Mouse (Mus musculus): ENCODE measurements around the gene Pde10a. TPM values are rescaled to one million over a fixed set of nuclear protein-coding genes. Genes with fewer than 3 reads are reported as not detected.

The Pde10a gene
- total and polyA plus RNA-seq, 3 experiments, result 0.04 to 0.41 (median 0.21) TPM

DNA sequence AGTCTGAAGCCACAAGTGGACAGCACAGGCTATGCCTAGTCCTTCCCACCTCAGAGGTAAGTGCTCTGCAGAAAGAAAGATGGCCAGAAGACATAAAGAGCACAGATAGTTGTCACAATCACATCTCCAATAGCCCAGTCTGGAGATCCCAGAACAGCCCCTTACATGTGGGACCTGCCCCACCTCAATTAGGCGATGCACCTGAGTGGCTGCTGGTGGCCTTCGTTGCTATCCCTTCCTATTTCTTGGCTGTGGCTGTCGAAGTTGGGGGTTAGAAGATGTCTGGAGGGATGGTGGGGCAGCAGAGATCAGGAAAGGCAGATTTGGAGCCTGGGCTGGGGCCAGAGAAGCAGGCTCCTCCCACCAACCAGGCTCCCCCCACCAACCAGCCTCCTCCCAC, 111.1 kb downstream of the Pde10a start:
- Histone ChIP-seq H3K27me3 (replicated peaks) (no peaks in the 10 kb centered on the region), H3K4me1 (ENCODE audit: control insufficient read depth in 1 of 2, insufficient read depth in 2 of 2) (peaks cover 3 to 17% of the 10 kb centered on the region in 2 experiments; a peak in 3 of 4 replicates), H3K36me3 (replicated peaks in 1 of 2; ENCODE audit: control insufficient read depth in 1 of 2, insufficient read depth in 1 of 2, low read length in 1 of 2) (no peaks in the 10 kb centered on the region), H3K9ac (ENCODE audit: insufficient read depth, low read depth) (no peak overlapping the region), H3K79me2 (replicated peaks; ENCODE audit: control insufficient read depth, extremely low read depth, insufficient read depth, poor library complexity, severe bottlenecking) (no peaks in the 10 kb centered on the region), H3K9me3 (replicated peaks; ENCODE audit: low read length) (no peaks in the 10 kb centered on the region), H3K4me3 (replicated peaks in 1 of 3; ENCODE audit: low read depth in 2 of 3, low read length in 2 of 3, poor library complexity in 1 of 3) (no peak overlapping the region), H3K27ac (ENCODE audit: insufficient read depth, low read depth) (no peak overlapping the region), H3K4me2 (ENCODE audit: insufficient read depth, low read depth, poor library complexity, severe bottlenecking) (no peak overlapping the region)
- in situ Hi-C loops (cut with MboI; ENCODE audit: low pct_ligation_motif_present, low pct_unique_long_range_greater_than_20kb, low sequenced_read_pairs), result loop anchor here (25.0 kb wide), 1 partner anchor 101 kb away; no protein-coding TSS in a partner anchor
- DNase-seq (ENCODE audit: extremely low read depth), result no peak
- dilution Hi-C loops (cut with MboI; ENCODE audit: extremely low pct_ligation_motif_present, extremely low pct_unique_long_range_greater_than_20kb, low sequenced_read_pairs), result no loop called here
- no peak for TF ChIP-seq POLR2AphosphoS2 (IDR thresholded peaks at IDR 0.05; ENCODE audit: low read depth, low read length)
- no peak for TF ChIP-seq ETS1 (conservative IDR thresholded peaks at IDR 0.05; ENCODE audit: low read depth, low read length)
- TF ChIP-seq ZKSCAN1 (IDR thresholded peaks at IDR 0.05; ENCODE audit: borderline replicate concordance, low read depth, low read length), result no peak
- no peak for TF ChIP-seq CHD1 (IDR thresholded peaks at IDR 0.05; ENCODE audit: low read depth, low read length)
- no peak for TF ChIP-seq GABPA (IDR thresholded peaks at IDR 0.05; ENCODE audit: insufficient replicate concordance, low read depth, low read length)
- TF ChIP-seq ZNF384 (IDR thresholded peaks at IDR 0.05; ENCODE audit: low read depth, low read length), result no peak
- no peak for TF ChIP-seq MAFK (IDR thresholded peaks at IDR 0.05; ENCODE audit: insufficient replicate concordance, low read length)
- no peak for TF ChIP-seq CTCF (conservative IDR thresholded peaks at IDR 0.05 in 1 of 2, IDR thresholded peaks at IDR 0.05 in 1 of 2; ENCODE audit: low read depth in 2 of 2, low read length in 2 of 2)
- TF ChIP-seq EP300 (IDR thresholded peaks at IDR 0.05; ENCODE audit: low read length), result no peak

DNA sequence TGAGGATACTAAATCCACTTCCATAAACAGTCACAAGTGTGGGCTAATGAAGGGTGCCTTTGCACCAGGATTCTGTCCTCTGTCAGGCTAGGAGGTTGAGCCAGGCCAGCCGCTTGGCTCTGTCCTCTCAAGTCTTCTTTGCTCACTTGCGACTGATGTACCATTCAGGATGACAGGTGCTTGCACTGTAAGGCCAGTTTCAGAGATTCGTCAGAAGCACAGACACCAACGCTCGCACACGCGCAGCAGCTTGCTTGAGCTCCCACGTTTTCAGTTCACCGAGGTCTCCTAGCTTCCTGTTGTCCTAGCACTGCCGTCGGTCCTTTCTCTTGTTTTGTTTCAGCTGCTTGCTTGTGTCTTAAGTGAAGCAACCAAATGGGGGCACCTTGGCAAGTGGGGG, 111.5 kb downstream of the Pde10a start:
- Histone ChIP-seq H3K4me2 (ENCODE audit: insufficient read depth, low read depth, poor library complexity, severe bottlenecking) (no peak overlapping the region), H3K9me3 (replicated peaks; ENCODE audit: low read length) (no peaks in the 10 kb centered on the region), H3K4me3 (replicated peaks in 1 of 3; ENCODE audit: low read depth in 2 of 3, low read length in 2 of 3, poor library complexity in 1 of 3) (no peak overlapping the region), H3K4me1 (ENCODE audit: control insufficient read depth in 1 of 2, insufficient read depth in 2 of 2) (peaks cover 3 to 22% of the 10 kb centered on the region in 2 experiments; a peak in 3 of 4 replicates), H3K27ac (ENCODE audit: insufficient read depth, low read depth) (no peak overlapping the region), H3K36me3 (replicated peaks in 1 of 2; ENCODE audit: control insufficient read depth in 1 of 2, insufficient read depth in 1 of 2, low read length in 1 of 2) (no peaks in the 10 kb centered on the region), H3K79me2 (replicated peaks; ENCODE audit: control insufficient read depth, extremely low read depth, insufficient read depth, poor library complexity, severe bottlenecking) (no peaks in the 10 kb centered on the region), H3K27me3 (replicated peaks) (no peaks in the 10 kb centered on the region), H3K9ac (ENCODE audit: insufficient read depth, low read depth) (no peak overlapping the region)
- DNase-seq (ENCODE audit: extremely low read depth), result no peak
- in situ Hi-C loops (cut with MboI; ENCODE audit: low pct_ligation_motif_present, low pct_unique_long_range_greater_than_20kb, low sequenced_read_pairs), result loop anchor here (25.0 kb wide), 1 partner anchor 101 kb away; no protein-coding TSS in a partner anchor
- no peak for TF ChIP-seq MXI1 (IDR thresholded peaks at IDR 0.05; ENCODE audit: low read depth, low read length)
- no peak for TF ChIP-seq HCFC1 (IDR thresholded peaks at IDR 0.05; ENCODE audit: low read depth, low read length)
- no peak for TF ChIP-seq MAX (IDR thresholded peaks at IDR 0.05; ENCODE audit: low read length)
- TF ChIP-seq MAFK (IDR thresholded peaks at IDR 0.05; ENCODE audit: insufficient replicate concordance, low read length), result no peak
- no peak for TF ChIP-seq POLR2A (IDR thresholded peaks at IDR 0.05; ENCODE audit: low read depth, low read length)
- TF ChIP-seq RAD21 (IDR thresholded peaks at IDR 0.05; ENCODE audit: low read depth, low read length), result no peak
- TF ChIP-seq USF1 (IDR thresholded peaks at IDR 0.05; ENCODE audit: low read depth, low read length), result no peak
- no peak for TF ChIP-seq NELFE (IDR thresholded peaks at IDR 0.05; ENCODE audit: low read depth, low read length)
- no peak for TF ChIP-seq NRF1 (IDR thresholded peaks at IDR 0.05; ENCODE audit: low read depth, low read length)
- no peak for TF ChIP-seq CHD1 (IDR thresholded peaks at IDR 0.05; ENCODE audit: low read depth, low read length)
- no peak for TF ChIP-seq SMC3 (IDR thresholded peaks at IDR 0.05; ENCODE audit: low read depth, low read length)
- no peak for TF ChIP-seq UBTF (IDR thresholded peaks at IDR 0.05; ENCODE audit: low read depth, low read length)
- no peak for TF ChIP-seq EP300 (IDR thresholded peaks at IDR 0.05; ENCODE audit: low read length)
- dilution Hi-C loops (cut with MboI; ENCODE audit: extremely low pct_ligation_motif_present, extremely low pct_unique_long_range_greater_than_20kb, low sequenced_read_pairs), result no loop called here

Data from CH12.LX (cell line).